Mouse (Mus musculus) intestine, postnatal 0 days (tissue): ENCODE measurements around the gene Ttll10. TPM values are rescaled to one million over a fixed set of nuclear protein-coding genes. Genes with fewer than 3 reads are reported as not detected.

Experiments used
- ATAC-seq: fragments of 200-750 bp; cut with Nextera tagmentation; 2 replicates; pipeline ENCODE4 v1.8.0; 2017; ENCODE audit warnings: mild to moderate bottlenecking, moderate TSS enrichment, moderate library complexity
- H3K27ac ChIP-seq: fragments of 300-500 bp; sonication (generic); 2 replicates; pipeline ENCODE4 v1.5.1; 2014; ENCODE audit warnings: mild to moderate bottlenecking, low read depth, low read length, moderate library complexity
- H3K27me3 ChIP-seq: fragments of 300-500 bp; sonication (generic); replicated peaks from 2 replicates; pipeline ENCODE4 v1.6.1; 2014; ENCODE audit warnings: low read length, mixed read lengths; ENCODE audit not compliant: control insufficient read depth, insufficient read depth
- H3K36me3 ChIP-seq: fragments of 300-500 bp; sonication (generic); 2 replicates; pipeline ENCODE4 v1.6.1; 2014; ENCODE audit warnings: mild to moderate bottlenecking, moderate library complexity; ENCODE audit not compliant: control insufficient read depth, insufficient read depth
- H3K4me1 ChIP-seq: fragments of 300-500 bp; sonication (generic); replicated peaks from 2 replicates; pipeline ENCODE4 v1.6.1; 2014; ENCODE audit warnings: antibody characterized with exemption, low read length, mixed read lengths; ENCODE audit not compliant: control insufficient read depth, insufficient read depth
- H3K4me2 ChIP-seq: fragments of 300-500 bp; sonication (generic); replicated peaks from 2 replicates; pipeline ENCODE4 v1.6.1; 2014; ENCODE audit warnings: low read depth, mild to moderate bottlenecking, moderate library complexity
- H3K4me3 ChIP-seq: fragments of 300-500 bp; sonication (generic); 2 replicates; pipeline ENCODE4 v1.5.1; 2014; ENCODE audit warnings: low read depth, low read length
- H3K9ac ChIP-seq: fragments of 300-500 bp; sonication (generic); 2 replicates; pipeline ENCODE4 v1.6.1; 2014; ENCODE audit warnings: mild to moderate bottlenecking, low read depth, low read length
- H3K9me3 ChIP-seq: fragments of 300-500 bp; sonication (generic); 2 replicates; pipeline ENCODE4 v1.6.1; 2016; ENCODE audit warnings: mixed run types; ENCODE audit not compliant: control insufficient read depth
- CTCF ChIP-seq: sonication (generic); IDR thresholded peaks from 2 replicates; pipeline ENCODE4 v1.5.1; 2016; ENCODE audit warnings: low read depth, mild to moderate bottlenecking, control low read depth, antibody characterized with exemption, moderate library complexity
- WGBS: fragments of 180-500 bp; shearing (Covaris S2); extraction: QIAGEN DNeasy Blood & Tissue Kit; methylation state at CpG from one replicate; pipeline ENCODE4 v1.1.7; 2014; 5-methylcytosine and 5-hydroxymethylcytosine counted together
- polyA plus RNA-seq: library from polyadenylated mRNA; unstranded; fragments of >200 nt; fragmentation: Nextera tagmentation; extraction: Ambion mirVana; gene quantifications from 2 replicates; pipeline ENCODE4 v1.2.1, GENCODE M21; 2015

Ttll10 gene
- polyA plus RNA-seq, 1 experiment from 2014 or later, result 2.1 TPM

- H3K4me3 ChIP-seq, result no peak overlapping the region
- no peak overlapping the region for H3K9ac ChIP-seq
- no peak for TF ChIP-seq CTCF
- H3K4me2 ChIP-seq, result no peak overlapping the region
- WGBS, result 91% methylated on average over 7 of the region's 7 CpGs
- peaks cover 7% of the 10 kb centered on the region; the same call in 1 of the 2 replicates for H3K36me3 ChIP-seq
- ATAC-seq, result no peak
- H3K9me3 ChIP-seq, result no peaks in the 10 kb centered on the region
- no peaks in the 10 kb centered on the region for H3K27me3 ChIP-seq
- no peaks in the 10 kb centered on the region for H3K4me1 ChIP-seq
- H3K27ac ChIP-seq, result no peak overlapping the region
These were observed 35.0 kb downstream of the Ttll10 start for GRCm38 (mm10) chr4:156024184-156024583.

- TF ChIP-seq CTCF, result no peak
- no peaks in the 10 kb centered on the region for H3K27me3 ChIP-seq
- no peak for ATAC-seq
- 84% methylated on average over 9 of the region's 9 CpGs for WGBS
- H3K36me3 ChIP-seq, result peaks cover 5% of the 10 kb centered on the region; the same call in 1 of the 2 replicates
- no peak overlapping the region for H3K9ac ChIP-seq
- H3K9me3 ChIP-seq, result no peaks in the 10 kb centered on the region
- no peak overlapping the region for H3K4me3 ChIP-seq
- no peak overlapping the region for H3K27ac ChIP-seq
- H3K4me2 ChIP-seq, result no peak overlapping the region
- no peaks in the 10 kb centered on the region for H3K4me1 ChIP-seq
These were observed 35.7 kb downstream of the Ttll10 start for GRCm38 (mm10) chr4:156023520-156023919.

- WGBS, result 43% methylated on average over 9 of the region's 9 CpGs
- H3K9ac ChIP-seq, result no peak overlapping the region
- no peak for TF ChIP-seq CTCF
- H3K36me3 ChIP-seq, result no peaks in the 10 kb centered on the region; the same call in 1 of the 2 replicates
- no peak overlapping the region for H3K4me2 ChIP-seq
- no peak overlapping the region for H3K27ac ChIP-seq
- H3K9me3 ChIP-seq, result no peaks in the 10 kb centered on the region
- H3K4me3 ChIP-seq, result no peak overlapping the region
- no peaks in the 10 kb centered on the region for H3K4me1 ChIP-seq
- ATAC-seq, result no peak
- no peaks in the 10 kb centered on the region for H3K27me3 ChIP-seq
These were observed 37.2 kb downstream of the Ttll10 start for GRCm38 (mm10) chr4:156021942-156022419.

- no peak overlapping the region for H3K4me3 ChIP-seq
- no peak overlapping the region for H3K4me2 ChIP-seq
- ATAC-seq, result no peak
- TF ChIP-seq CTCF, result no peak
- no peaks in the 10 kb centered on the region for H3K27me3 ChIP-seq
- no peak overlapping the region for H3K9ac ChIP-seq
- H3K9me3 ChIP-seq, result no peaks in the 10 kb centered on the region
- H3K4me1 ChIP-seq, result no peaks in the 10 kb centered on the region
- WGBS, result 72% methylated on average over 3 of the region's 3 CpGs
- H3K27ac ChIP-seq, result no peak overlapping the region
- peaks cover 2% of the 10 kb centered on the region; the same call in 1 of the 2 replicates for H3K36me3 ChIP-seq
These were observed 37.8 kb downstream of the Ttll10 start for GRCm38 (mm10) chr4:156021381-156021780.

GRCm38 (mm10) chr4:156019771-156020170 lies 39.4 kb downstream of the Ttll10 start:
- Histone ChIP-seq H3K4me1 (no peaks in the 10 kb centered on the region), H3K9me3 (no peaks in the 10 kb centered on the region), H3K4me2 (no peak overlapping the region), H3K9ac (no peak overlapping the region), H3K4me3 (no peak overlapping the region), H3K36me3 (peaks cover 15% of the 10 kb centered on the region; the same call in 1 of the 2 replicates), H3K27ac (no peak overlapping the region), H3K27me3 (no peaks in the 10 kb centered on the region)
- no peak for TF ChIP-seq CTCF
- ATAC-seq, result no peak
- WGBS, result 87% methylated on average over 12 of the region's 12 CpGs

- H3K4me3 ChIP-seq, result no peak overlapping the region
- 96% methylated on average over 2 of the region's 2 CpGs for WGBS
- no peaks in the 10 kb centered on the region for H3K9me3 ChIP-seq
- no peak overlapping the region for H3K4me2 ChIP-seq
- no peak overlapping the region for H3K9ac ChIP-seq
- no peak for ATAC-seq
- no peak for TF ChIP-seq CTCF
- H3K27ac ChIP-seq, result no peak overlapping the region
- no peaks in the 10 kb centered on the region for H3K27me3 ChIP-seq
- peaks cover 43% of the 10 kb centered on the region for H3K36me3 ChIP-seq
- no peaks in the 10 kb centered on the region for H3K4me1 ChIP-seq
These were observed 44.8 kb downstream of the Ttll10 start for GRCm38 (mm10) chr4:156014436-156014835.

GRCm38 (mm10) chr4:156013637-156014036 lies 45.6 kb downstream of the Ttll10 start, which contains the start of gene Tnfrsf4:
Tnfrsf4 (plus strand) TSS chr4:156013843.
- H3K27me3 ChIP-seq, result no peaks in the 10 kb centered on the region
- TF ChIP-seq CTCF, result no peak
- H3K4me2 ChIP-seq, result no peak within 1 kb of the TSS
- no peak within 1 kb of the TSS for H3K27ac ChIP-seq
- WGBS, result 70% methylated on average over 8 of the region's 8 CpGs
- H3K9ac ChIP-seq, result no peak within 1 kb of the TSS
- ATAC-seq, result no peak
- H3K36me3 ChIP-seq, result peaks cover 51% of the 10 kb centered on the region
- no peaks in the 10 kb centered on the region for H3K4me1 ChIP-seq
- no peak within 1 kb of the TSS for H3K4me3 ChIP-seq
- H3K9me3 ChIP-seq, result no peaks in the 10 kb centered on the region
